Mouse (Mus musculus) left cerebral cortex, postnatal 10 days (tissue): ENCODE data around the gene Ppig. TPM values are rescaled to one million over a fixed set of nuclear protein-coding genes. Genes with fewer than 3 reads are reported as not detected.

Source experiments
- DNase-seq, 2 experiments: peaks; one replicate each; pipeline ENCODE4 v3.0.0; 2021 to 2022; ENCODE audit warnings: low spot score in 2 of 2, mixed read lengths in 1 of 2; ENCODE audit errors: extremely low spot score in 1 of 2
- intact Hi-C: fragments of 180-260 bp; cut with DNase I; formaldehyde crosslinking; loops from one replicate; pipeline ENCODE4 v1.15.1; 2025
- total RNA-seq, 2 experiments: library from RNA; stranded (reverse); gene quantifications; 2 replicates each; pipeline ENCODE4 v1.2.3; 2021

Gene Ppig
- total RNA-seq, 2 experiments from 2014 or later: 55.4 to 59.5 TPM

GRCm38 (mm10) chr2:69722650-69723518 lies 539 bp downstream of the Ppig start:
- peak; percentile 94 to 96 for DNase-seq
- intact Hi-C loops: no loop called here

GRCm38 (mm10) chr2:69723519-69723825 lies 1.1 kb downstream of the Ppig start:
- no peak for DNase-seq
- intact Hi-C loops: no loop called here

- no peak for DNase-seq
- intact Hi-C loops: loop anchor here (10.0 kb wide), 1 partner anchor 250 kb away; no protein-coding TSS in a partner anchor
These were observed 22.7 kb downstream of the Ppig start for GRCm38 (mm10) chr2:69745091-69745490.

- DNase-seq: no peak
- intact Hi-C loops: no loop called here
These were observed 38.6 kb downstream of the Ppig start for GRCm38 (mm10) chr2:69760980-69761379.

GRCm38 (mm10) chr2:69763340-69763739 lies 41.0 kb downstream of the Ppig start:
- no peak for DNase-seq
- intact Hi-C loops: no loop called here

- intact Hi-C loops: no loop called here
- DNase-seq: no peak
These were observed 42.4 kb downstream of the Ppig start for GRCm38 (mm10) chr2:69764716-69765115.

GRCm38 (mm10) chr2:69773331-69773730 lies 51.0 kb downstream of the Ppig start:
- DNase-seq: peak; percentile 38 to 40
- intact Hi-C loops: no loop called here

- intact Hi-C loops: no loop called here
- DNase-seq: peak in 1 of 2 experiments; percentile 42
These were observed 55.9 kb downstream of the Ppig start for GRCm38 (mm10) chr2:69777985-69778835.

GRCm38 (mm10) chr2:69778836-69779177 lies 56.5 kb downstream of the Ppig start:
- DNase-seq: no peak
- intact Hi-C loops: no loop called here

GRCm38 (mm10) chr2:69788974-69789373 lies 66.6 kb downstream of the Ppig start:
- intact Hi-C loops: no loop called here
- DNase-seq: no peak

GRCm38 (mm10) chr2:69789429-69790069 lies 67.2 kb downstream of the Ppig start, which contains the start of the genes Ccdc173 and Phospho2:
TSS of gene Ccdc173 (minus strand) at chr2:69789575.
TSS of gene Phospho2 (plus strand) at chr2:69789623.
- intact Hi-C loops: loop anchor here (10.0 kb wide), 1 partner anchor 75 kb away; the partner anchor contains the start of gene Ssb
- peak; percentile 96 to 99 for DNase-seq

GRCm38 (mm10) chr2:69790285-69790684 lies 67.9 kb downstream of the Ppig start:
- intact Hi-C loops: loop anchor here (10.0 kb wide), 1 partner anchor 75 kb away; the partner anchor contains the start of gene Ssb
- peak; percentile 69 to 85 for DNase-seq

- no peak for DNase-seq
- intact Hi-C loops: loop anchor here (10.0 kb wide), 1 partner anchor 74 kb away; the partner anchor contains the start of gene Ssb
These were observed 68.4 kb downstream of the Ppig start for GRCm38 (mm10) chr2:69790722-69791121.

GRCm38 (mm10) chr2:69802911-69803312 lies 80.6 kb downstream of the Ppig start:
- intact Hi-C loops: no loop called here
- peak in 1 of 2 experiments; percentile 68 for DNase-seq

Other genes with a start within 250 kb of the Ppig start
- under 1 TPM; 0.12 to 0.15 TPM for gene Lrp2, start 136.5 kb upstream of the Ppig start, total RNA-seq
- 10 to 100 TPM; 29.2 to 29.6 TPM for gene Bbs5, start 75.4 kb upstream of the Ppig start, total RNA-seq
- 1 to 10 TPM; 1.7 TPM for gene Klhl41, start 52.4 kb upstream of the Ppig start, total RNA-seq
- gene Fastkd1, start 9.0 kb upstream of the Ppig start, total RNA-seq: 10 to 100 TPM; 20.6 to 21.6 TPM
- 1 to 10 TPM; 2.4 to 2.5 TPM for gene Ccdc173, start 67.0 kb downstream of the Ppig start, total RNA-seq
- gene Phospho2, start 67.1 kb downstream of the Ppig start, total RNA-seq: 10 to 100 TPM; 15.8 to 19.0 TPM
- gene Klhl23, start 99.4 kb downstream of the Ppig start, total RNA-seq: 100 to 1,000 TPM; 130 to 143 TPM
- gene Ssb, start 139.0 kb downstream of the Ppig start, total RNA-seq: 100 to 1,000 TPM; 138 to 143 TPM
- 10 to 100 TPM; 12.3 to 14.8 TPM for gene Mettl5, start 163.1 kb downstream of the Ppig start, total RNA-seq
- 100 to 1,000 TPM; 132 to 142 TPM for gene Ubr3, start 174.7 kb downstream of the Ppig start, total RNA-seq